Mouse (Mus musculus): ENCODE data around the gene Gm2832. TPM values are rescaled to one million over a fixed set of nuclear protein-coding genes. Genes with fewer than 3 reads are reported as not detected.

Gene Gm2832
- 0.64 and 0.65 TPM in 2 replicates for polyA plus RNA-seq (2015; fragmentation: Nextera tagmentation; extraction: Ambion mirVana)

DNA sequence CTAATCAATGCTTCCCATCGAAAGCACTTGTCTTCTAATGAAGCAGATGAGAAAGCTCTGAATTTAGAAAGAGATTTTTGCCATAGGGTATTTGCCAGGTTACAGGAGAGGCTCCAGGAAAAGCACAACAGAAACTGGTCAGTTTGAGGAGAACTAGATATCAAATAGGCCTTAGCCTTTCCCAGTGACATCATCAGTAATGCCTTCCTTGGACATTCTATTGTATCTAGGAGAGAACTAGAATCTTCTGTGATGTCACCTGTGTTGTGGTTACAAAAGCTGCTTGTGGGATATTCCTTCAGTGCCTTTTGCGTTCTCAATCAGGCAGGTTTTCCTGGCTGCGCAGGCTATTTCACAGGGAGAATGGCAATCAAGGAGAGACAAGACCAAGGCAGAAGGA is at the start of gene Gm2832:
Gm2832 (plus strand) TSS at position 301 of the 400 bp plus-strand sequence.

Other genes starting within 250 kb of the Gm2832 start
- gene Dydc2, start 209.6 kb upstream of the Gm2832 start, polyA plus RNA-seq (2015; fragmentation: Nextera tagmentation; extraction: Ambion mirVana): 0.58 and 1.1 TPM in 2 replicates
- gene Dydc1, start 205.9 kb upstream of the Gm2832 start, polyA plus RNA-seq (2015; fragmentation: Nextera tagmentation; extraction: Ambion mirVana): 0.49 TPM in 1 of 2 replicates, not detected in the other
- gene Mat1a, start 173.8 kb upstream of the Gm2832 start, polyA plus RNA-seq (2015; fragmentation: Nextera tagmentation; extraction: Ambion mirVana): 0.10 and 0.27 TPM in 2 replicates
- gene Sftpa1, start 147.0 kb upstream of the Gm2832 start, polyA plus RNA-seq (2015; fragmentation: Nextera tagmentation; extraction: Ambion mirVana): not detected in 2 replicates
- gene Mbl1, start 127.3 kb upstream of the Gm2832 start, polyA plus RNA-seq (2015; fragmentation: Nextera tagmentation; extraction: Ambion mirVana): not detected in 2 replicates
- not detected in 2 replicates for gene Sftpd, start 93.7 kb upstream of the Gm2832 start, polyA plus RNA-seq (2015; fragmentation: Nextera tagmentation; extraction: Ambion mirVana)
- gene Gm5798, start 69.8 kb downstream of the Gm2832 start, polyA plus RNA-seq (2015; fragmentation: Nextera tagmentation; extraction: Ambion mirVana): not detected in 2 replicates
- not detected in 2 replicates for gene Gm7945, start 107.6 kb downstream of the Gm2832 start, polyA plus RNA-seq (2015; fragmentation: Nextera tagmentation; extraction: Ambion mirVana)
- gene Gm6482, start 129.5 kb downstream of the Gm2832 start, polyA plus RNA-seq (2015; fragmentation: Nextera tagmentation; extraction: Ambion mirVana): not detected in 2 replicates
- not detected in 2 replicates for gene Gm7954, start 174.7 kb downstream of the Gm2832 start, polyA plus RNA-seq (2015; fragmentation: Nextera tagmentation; extraction: Ambion mirVana)
- not detected in 2 replicates for gene Gm3486, start 210.7 kb downstream of the Gm2832 start, polyA plus RNA-seq (2015; fragmentation: Nextera tagmentation; extraction: Ambion mirVana)

All from neural tube, postnatal 0 days (tissue).